Mouse (Mus musculus) regulatory T cell (primary cell): Measurements from ENCODE around the gene Cfap73.

Experiments used
- in situ Hi-C: fragments of 300-600 bp; cut with MboI, MseI; formaldehyde crosslinking; loops from one replicate; pipeline ENCODE4 v1.15.1; 2025; ENCODE audit warnings: high pct_unique_total_duplicates

Cfap73 gene

DNA sequence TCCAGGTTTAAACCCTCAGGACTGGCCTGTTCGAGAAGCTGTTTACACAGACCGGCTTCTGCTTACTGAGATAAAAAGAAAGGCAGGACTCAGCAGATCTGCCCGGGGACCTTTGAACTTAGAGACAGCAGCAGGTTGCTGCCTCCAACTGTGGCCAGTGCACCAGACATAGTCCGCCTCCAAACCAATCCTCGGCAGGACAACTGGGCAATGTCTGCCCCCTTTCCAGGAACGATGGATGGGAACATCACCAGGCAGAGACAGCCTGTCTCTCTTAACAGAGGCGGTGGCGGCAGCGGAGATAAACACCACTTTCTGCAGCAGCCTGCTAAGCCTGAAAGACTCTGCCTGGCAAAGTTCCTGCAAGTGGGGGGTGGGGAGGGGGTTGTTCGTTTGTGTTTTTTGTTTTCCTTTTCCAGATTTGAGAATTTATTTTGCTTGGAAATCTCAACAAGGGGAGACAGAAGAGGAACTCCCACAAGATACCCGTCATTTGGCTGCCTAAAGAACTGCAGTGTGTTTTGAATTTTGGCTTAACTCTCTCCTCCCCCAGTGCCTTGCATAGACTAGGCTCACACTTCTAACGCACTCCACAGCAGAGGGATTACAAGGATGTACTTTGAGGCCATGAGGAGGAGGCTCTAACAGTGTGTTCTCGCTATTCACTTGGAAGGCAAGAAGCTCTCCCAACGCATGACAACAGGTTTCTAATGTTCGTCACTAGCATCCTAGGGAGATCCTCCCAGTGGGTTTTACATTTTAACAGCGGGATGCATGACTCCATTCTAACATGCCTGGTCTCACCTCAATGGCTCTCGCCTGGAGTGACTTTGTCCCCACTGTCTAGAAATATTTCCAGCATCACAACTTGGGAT, 47.1 kb downstream of the Cfap73 start:
- in situ Hi-C loops: loop anchor here (10.0 kb wide), 1 partner anchor 72 kb away; the partner anchor contains the start of gene Slc8b1

DNA sequence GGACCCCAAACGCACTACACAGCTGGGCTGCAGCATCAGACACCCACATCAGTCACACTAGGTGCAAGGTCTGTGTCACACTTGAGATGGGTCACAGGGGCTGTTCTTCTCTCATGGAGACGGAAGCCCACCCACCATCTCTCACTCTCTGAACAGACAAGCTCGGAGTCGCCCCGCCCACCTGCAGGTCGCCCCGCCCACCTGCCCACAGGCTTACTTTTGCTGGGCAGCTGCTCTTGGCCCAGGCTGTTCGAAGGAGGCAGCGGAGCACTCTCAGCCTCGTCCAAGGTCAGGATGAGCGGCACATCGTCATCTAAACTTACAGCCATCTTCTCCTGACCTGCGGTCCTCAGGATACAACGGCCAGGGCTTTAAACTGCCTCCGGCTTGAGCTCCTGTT, 49.1 kb downstream of the Cfap73 start:
- in situ Hi-C loops: loop anchor here (10.0 kb wide), 1 partner anchor 70 kb away; the partner anchor contains the start of gene Slc8b1

DNA sequence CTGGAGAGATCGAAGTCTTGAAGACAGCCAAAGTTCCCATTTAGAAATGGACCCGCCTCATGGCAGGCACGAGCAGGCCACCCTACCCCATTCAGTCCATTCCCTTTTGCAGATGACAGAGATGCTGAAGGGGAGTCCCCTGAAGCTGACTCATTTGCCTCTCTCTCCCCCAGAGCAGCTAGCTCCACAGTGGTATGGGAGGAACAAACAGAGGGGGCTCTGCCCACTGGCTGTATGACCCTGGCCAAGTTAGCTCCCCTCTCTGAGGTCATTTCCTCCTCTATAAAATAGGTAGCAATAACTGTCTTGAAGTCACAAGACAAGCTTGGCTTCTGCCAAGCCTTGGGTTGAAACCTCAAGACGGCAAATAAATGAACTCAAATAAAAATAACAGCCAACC, 50.5 kb downstream of the Cfap73 start:
- in situ Hi-C loops: loop anchor here (10.0 kb wide), 1 partner anchor 69 kb away; the partner anchor contains the start of gene Slc8b1

DNA sequence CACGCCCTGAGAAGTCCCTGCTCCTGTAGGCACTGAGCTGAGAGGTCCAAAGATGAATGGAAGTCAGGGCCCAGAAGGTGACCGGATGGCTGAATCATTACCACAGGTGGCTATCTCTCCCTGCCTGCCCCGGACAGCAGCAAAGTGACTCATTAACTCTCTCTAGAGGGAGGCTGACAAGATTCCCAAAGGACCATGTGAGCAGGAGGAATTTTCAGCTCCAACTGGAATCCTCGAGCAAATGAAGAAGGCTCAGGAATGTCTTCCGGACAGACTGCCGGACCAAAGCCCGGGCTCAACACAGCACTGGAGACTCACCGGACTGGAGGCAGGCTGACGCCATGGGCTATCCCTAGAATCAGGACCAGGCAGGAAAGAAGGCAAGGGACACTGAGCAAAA, 52.0 kb downstream of the Cfap73 start:
- in situ Hi-C loops: loop anchor here (10.0 kb wide), 1 partner anchor 67 kb away; the partner anchor contains the start of gene Slc8b1

DNA sequence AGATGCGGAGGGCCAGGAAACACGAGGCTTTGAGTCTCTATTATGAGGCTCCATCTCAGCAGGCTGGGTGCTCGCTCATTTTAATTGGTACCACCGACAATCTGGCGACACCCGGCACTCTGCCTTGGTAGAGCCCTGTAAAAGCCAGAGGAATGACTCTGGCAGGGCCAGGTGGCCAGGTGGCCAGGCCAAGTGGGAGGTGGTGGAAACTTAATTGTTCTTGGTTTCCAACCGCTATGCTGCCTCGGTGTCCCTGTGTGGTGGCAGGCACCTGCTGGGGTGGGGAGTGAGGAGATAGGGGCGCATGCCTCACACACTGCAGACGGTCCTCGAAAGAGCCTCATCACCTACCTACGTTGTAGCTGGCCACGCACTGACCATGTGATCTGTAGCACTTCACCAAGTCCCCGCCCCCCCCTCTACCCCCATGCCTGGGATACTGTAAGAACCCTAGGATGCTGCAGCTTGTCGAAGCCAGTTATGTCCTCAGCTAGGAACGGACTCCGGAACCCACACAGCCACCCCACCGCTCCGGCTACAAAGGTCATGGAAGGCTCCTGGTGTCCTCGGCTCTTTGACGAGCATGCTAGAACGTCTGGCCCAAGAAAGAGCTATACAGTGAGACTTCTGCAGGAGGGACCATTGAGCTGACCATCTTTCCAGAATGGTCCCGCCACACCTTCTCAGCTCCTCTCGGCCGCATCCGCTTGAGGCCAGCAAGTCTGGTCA, 54.0 kb downstream of the Cfap73 start:
- in situ Hi-C loops: loop anchor here (10.0 kb wide), 1 partner anchor 65 kb away; the partner anchor contains the start of gene Slc8b1

DNA sequence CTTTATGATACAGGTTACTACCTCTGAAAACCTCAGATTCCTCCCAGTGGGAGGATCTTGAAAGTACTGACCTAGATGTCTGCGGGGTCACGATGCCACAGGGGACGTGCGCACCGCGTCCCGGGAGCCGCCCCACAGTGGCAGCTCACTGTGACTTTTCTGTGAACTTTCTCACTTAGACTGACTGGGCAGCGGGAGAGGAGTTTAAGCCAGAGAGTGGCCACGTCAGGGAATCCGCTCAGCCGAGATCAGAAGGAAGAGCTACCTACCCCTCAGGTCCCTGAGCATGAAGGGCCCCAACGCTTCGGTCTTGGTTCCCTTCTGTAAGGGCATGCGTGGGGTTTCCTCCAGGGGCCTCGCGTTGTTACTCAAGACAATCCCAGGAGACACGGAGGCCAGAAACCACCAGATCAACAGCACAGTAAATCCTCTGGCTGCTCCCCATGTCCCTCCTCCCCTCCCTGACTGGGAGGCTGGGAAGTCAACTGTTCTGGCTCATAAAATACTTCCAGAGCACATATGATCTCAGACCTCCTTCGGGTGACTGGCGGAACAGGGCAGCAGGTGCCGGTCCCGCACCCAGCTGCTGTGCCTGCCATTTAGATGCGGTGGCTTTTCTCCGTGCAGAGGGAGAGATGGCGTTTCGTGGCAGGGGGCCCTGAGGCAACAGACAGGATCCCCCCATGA, 54.7 kb downstream of the Cfap73 start:
- in situ Hi-C loops: no loop called here

DNA sequence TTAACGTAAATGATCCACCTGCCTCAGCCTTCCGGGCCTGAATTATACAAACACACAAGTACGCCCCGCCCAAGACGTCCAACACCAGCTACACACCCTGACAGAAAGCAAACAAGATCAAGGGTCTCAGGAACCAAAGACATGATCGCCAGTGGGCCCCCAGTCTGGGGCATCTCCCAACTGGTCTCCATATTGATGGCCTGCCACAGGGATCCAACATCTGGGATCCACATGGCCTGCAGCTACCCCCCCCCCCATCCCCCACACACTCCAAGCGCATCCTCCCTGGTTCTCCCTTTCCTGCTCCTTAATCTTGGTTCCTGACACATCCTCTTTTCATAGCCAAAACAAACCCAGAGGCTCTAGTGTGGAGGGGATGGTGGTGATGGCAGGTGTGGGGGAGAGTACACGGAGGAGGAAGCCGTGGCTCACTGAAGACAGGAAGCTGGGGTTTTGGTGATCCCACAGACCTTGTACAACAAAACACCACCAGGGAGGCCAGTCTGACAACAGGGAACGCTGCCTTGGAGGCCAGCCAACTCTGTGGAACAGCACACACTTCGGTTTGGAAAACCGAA, 55.4 kb downstream of the Cfap73 start:
- in situ Hi-C loops: no loop called here
